Mouse (Mus musculus): ENCODE results near the gene Sag.

The Sag gene

GRCm38 (mm10) chr1:87855522-87855921 is 52.0 kb downstream of the Sag start:
- DNase-seq: no peak

GRCm38 (mm10) chr1:87856823-87857222 is 53.3 kb downstream of the Sag start:
- DNase-seq: no peak

- no peak for DNase-seq
Measured at GRCm38 (mm10) chr1:87858031-87858430, 54.6 kb downstream of the Sag start.

- no peak for DNase-seq
Measured at GRCm38 (mm10) chr1:87858529-87858928, 55.0 kb downstream of the Sag start.

- DNase-seq: no peak
Measured at GRCm38 (mm10) chr1:87863602-87864001, 60.1 kb downstream of the Sag start.

- DNase-seq: no peak
Measured at GRCm38 (mm10) chr1:87864889-87865288, 61.4 kb downstream of the Sag start.

GRCm38 (mm10) chr1:87866672-87867071 is 63.2 kb downstream of the Sag start:
- no peak for DNase-seq

GRCm38 (mm10) chr1:87871546-87871945 is 68.1 kb downstream of the Sag start:
- DNase-seq: no peak

- DNase-seq: no peak
Measured at GRCm38 (mm10) chr1:87873081-87873480, 69.6 kb downstream of the Sag start.

GRCm38 (mm10) chr1:87876065-87876464 is 72.6 kb downstream of the Sag start:
- no peak for DNase-seq

GRCm38 (mm10) chr1:87877552-87878283 is 74.2 kb downstream of the Sag start:
- DNase-seq: no peak

- DNase-seq: no peak
Measured at GRCm38 (mm10) chr1:87879034-87879433, 75.6 kb downstream of the Sag start.

GRCm38 (mm10) chr1:87879494-87880325 is 76.2 kb downstream of the Sag start:
- DNase-seq: no peak

GRCm38 (mm10) chr1:87880326-87880627 is 76.8 kb downstream of the Sag start:
- DNase-seq: no peak

- no peak for DNase-seq
Measured at GRCm38 (mm10) chr1:87880856-87881255, 77.4 kb downstream of the Sag start.

GRCm38 (mm10) chr1:87881726-87882125 is 78.2 kb downstream of the Sag start:
- no peak for DNase-seq

GRCm38 (mm10) chr1:87882554-87882953 is 79.1 kb downstream of the Sag start:
- no peak for DNase-seq

GRCm38 (mm10) chr1:87890960-87891359 is 87.5 kb downstream of the Sag start:
- no peak for DNase-seq

GRCm38 (mm10) chr1:87891634-87892033 is 88.2 kb downstream of the Sag start:
- DNase-seq: no peak

- DNase-seq: no peak
Measured at GRCm38 (mm10) chr1:87892499-87892898, 89.0 kb downstream of the Sag start.

- DNase-seq: no peak
Measured at GRCm38 (mm10) chr1:87893414-87893813, 89.9 kb downstream of the Sag start.
